Mouse (Mus musculus) cortical plate, adult 2 months (tissue): ENCODE results near the gene Gsk3a.

ENCODE experiments used
- CTCF ChIP-seq: fragments of 200-500 bp; IDR thresholded peaks from 2 replicates; pipeline ENCODE4 v1.5.1; 2011; ENCODE audit warnings: mild to moderate bottlenecking, control low read depth, low read length; ENCODE audit not compliant: insufficient read depth; ENCODE audit errors: extremely low read depth
- POLR2A ChIP-seq: fragments of 200-500 bp; IDR thresholded peaks from 2 replicates; pipeline ENCODE4 v1.6.1; 2011; ENCODE audit warnings: mild to moderate bottlenecking, low read length, control low read depth; ENCODE audit not compliant: insufficient read depth; ENCODE audit errors: extremely low read depth

DNA sequence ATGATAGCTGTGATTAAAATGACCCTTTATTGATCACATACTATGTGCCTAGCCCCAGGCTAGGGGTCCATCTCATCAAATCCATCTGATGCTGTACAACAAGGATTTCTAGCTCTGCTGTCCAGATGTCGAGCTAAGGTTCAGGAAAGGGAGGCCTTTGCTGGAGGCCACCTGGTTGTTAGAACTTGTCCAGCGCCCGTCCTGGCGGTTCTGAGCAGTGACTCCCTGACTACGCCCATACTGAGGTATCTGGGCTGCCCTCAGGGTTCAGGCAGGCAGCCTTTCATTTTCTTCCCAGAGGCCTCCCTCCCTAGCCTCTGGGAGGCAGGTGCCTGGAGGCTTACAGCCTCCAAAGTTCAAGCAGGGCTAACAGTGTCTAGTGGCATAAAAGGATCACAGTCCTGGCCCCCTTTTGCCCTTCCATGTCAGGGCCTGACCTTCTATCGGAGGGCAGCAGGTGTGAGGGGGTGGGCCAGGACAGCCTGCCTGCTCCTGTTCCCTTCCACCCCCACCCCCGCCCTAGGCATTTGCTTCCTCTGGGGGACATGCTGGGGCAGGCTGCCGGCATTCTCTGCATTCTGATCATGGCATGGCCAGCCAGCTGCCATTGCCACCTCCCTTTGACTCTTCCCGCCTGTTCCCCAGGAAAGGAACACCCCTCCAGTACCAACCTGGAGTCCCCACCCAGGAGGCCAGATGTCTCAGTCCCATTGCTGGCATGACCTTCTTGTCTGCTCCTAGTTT is 38.1 kb upstream of the Gsk3a start:
- TF ChIP-seq POLR2A (no peak), CTCF (no peak)
